Mouse (Mus musculus) ES-E14 (cell line): ENCODE measurements at regions not wholly inside any gene's neighbourhood (a gene's known extent, or its start where the extent isn't known, plus 50 kb on each side); places are given as distances from the start of the nearest gene placed in this dataset.

Source experiments
- DNase-seq: peaks from one replicate; pipeline ENCODE4 v3.0.0-alpha.2; 2013; ENCODE audit warnings: low read depth, low spot score
- H3K27ac ChIP-seq: 2 replicates; pipeline ENCODE4 v1.5.1; 2012; ENCODE audit warnings: low read depth, mild to moderate bottlenecking, low read length, moderate library complexity, mixed read lengths; ENCODE audit not compliant: poor library complexity, insufficient read depth, severe bottlenecking
- H3K36me3 ChIP-seq: 2 replicates; pipeline ENCODE4 v1.6.1; 2012; ENCODE audit warnings: mild to moderate bottlenecking, low read length, moderate library complexity, mixed read lengths; ENCODE audit not compliant: control insufficient read depth, poor library complexity, insufficient read depth, severe bottlenecking
- H3K4me1 ChIP-seq, 2 experiments: fragments of 150-350 bp in 1 of 2; sonication (generic) in 1 of 2; 2 replicates each; pipeline ENCODE4 v1.6.1; 2012; ENCODE audit warnings: low read length in 2 of 2, mild to moderate bottlenecking in 1 of 2, mixed read lengths in 1 of 2; ENCODE audit not compliant: control insufficient read depth in 2 of 2, insufficient read depth in 2 of 2, poor library complexity in 1 of 2
- H3K4me3 ChIP-seq, 2 experiments: fragments of 150-350 bp in 1 of 2; sonication (generic) in 1 of 2; 2 replicates each; pipeline ENCODE4 v1.5.1; 2012; ENCODE audit warnings: low read length in 2 of 2, low read depth in 1 of 2, mild to moderate bottlenecking in 1 of 2, mixed read lengths in 1 of 2; ENCODE audit not compliant: insufficient read depth in 1 of 2, poor library complexity in 1 of 2, severe bottlenecking in 1 of 2
- H3K9ac ChIP-seq: 2 replicates; pipeline ENCODE4 v1.6.1; 2012; ENCODE audit warnings: low read depth, mild to moderate bottlenecking, low read length, mixed read lengths; ENCODE audit not compliant: poor library complexity, insufficient read depth, severe bottlenecking
- H3K9me3 ChIP-seq: fragments of 150-350 bp; sonication (generic); 2 replicates; pipeline ENCODE4 v1.6.1; 2012; ENCODE audit warnings: low read depth, mild to moderate bottlenecking, low read length; ENCODE audit not compliant: control insufficient read depth, insufficient read depth
- CHD2 ChIP-seq: IDR thresholded peaks from 2 replicates; pipeline ENCODE4 v1.6.1; 2014; ENCODE audit warnings: mild to moderate bottlenecking, low read depth, low read length, inconsistent platforms
- HCFC1 ChIP-seq: IDR thresholded peaks from 2 replicates; pipeline ENCODE4 v1.6.1; 2012; ENCODE audit warnings: low read length, inconsistent platforms, borderline replicate concordance; ENCODE audit not compliant: insufficient read depth
- MAFK ChIP-seq: IDR thresholded peaks from 2 replicates; pipeline ENCODE4 v1.6.1; 2014; ENCODE audit warnings: mild to moderate bottlenecking, low read depth, low read length, inconsistent platforms; ENCODE audit not compliant: insufficient read depth
- ZC3H11A ChIP-seq: IDR thresholded peaks from 2 replicates; pipeline ENCODE4 v1.6.1; 2012; ENCODE audit warnings: low read depth, mild to moderate bottlenecking, inconsistent platforms, low read length, borderline replicate concordance
- ZNF384 ChIP-seq: IDR thresholded peaks from 2 replicates; pipeline ENCODE4 v1.6.1; 2012; ENCODE audit warnings: low read depth, low read length, inconsistent platforms
- in situ Hi-C, 2 experiments: fragments of 600-800 bp; cut with MboI; formaldehyde crosslinking; loops; one replicate each; pipeline ENCODE4 v1.15.1; 2025; ENCODE audit warnings: low sequenced_read_pairs in 2 of 2, inconsistent platforms in 1 of 2; ENCODE audit not compliant: unreplicated experiment in 2 of 2

DNA sequence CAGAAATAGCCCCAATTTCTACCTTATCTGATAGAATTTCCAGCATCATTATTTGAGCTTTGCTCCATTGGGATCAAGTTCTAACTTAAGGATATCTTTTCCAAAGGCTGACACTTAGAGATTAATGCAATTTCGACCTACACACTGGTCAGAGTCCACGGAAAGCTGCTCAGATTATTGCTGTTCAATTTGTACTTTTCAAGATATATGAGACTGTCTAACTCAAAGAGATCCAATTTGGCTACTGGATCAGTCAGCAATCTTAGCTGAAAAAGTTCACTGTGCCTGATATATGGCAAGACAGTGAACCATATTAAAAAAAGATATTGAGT lies 909.8 kb upstream of the Gm5150 start:
- TF ChIP-seq CHD2 (no peak), ZC3H11A (no peak), MAFK (no peak)
- no peak overlapping the region for H3K4me3 ChIP-seq
- DNase-seq = no peak
- no peaks in the 10 kb centered on the region for H3K9me3 ChIP-seq
- H3K4me1 ChIP-seq = no peaks in the 10 kb centered on the region
- in situ Hi-C loops = no loop called here
- H3K36me3 ChIP-seq = no peaks in the 10 kb centered on the region
- no peak overlapping the region for H3K9ac ChIP-seq
- H3K27ac ChIP-seq = no peak overlapping the region

GRCm38 (mm10) chr3:16915389-16916071 lies 909.3 kb upstream of the Gm5150 start:
- no peaks in the 10 kb centered on the region for H3K4me1 ChIP-seq
- no peak overlapping the region for H3K9ac ChIP-seq
- H3K36me3 ChIP-seq = no peaks in the 10 kb centered on the region
- DNase-seq = no peak
- TF ChIP-seq CHD2 (no peak), HCFC1 (no peak), ZNF384 (no peak), MAFK (no peak), ZC3H11A (no peak)
- H3K4me3 ChIP-seq = no peak overlapping the region
- no peaks in the 10 kb centered on the region for H3K9me3 ChIP-seq
- in situ Hi-C loops = no loop called here
- H3K27ac ChIP-seq = no peak overlapping the region

DNA sequence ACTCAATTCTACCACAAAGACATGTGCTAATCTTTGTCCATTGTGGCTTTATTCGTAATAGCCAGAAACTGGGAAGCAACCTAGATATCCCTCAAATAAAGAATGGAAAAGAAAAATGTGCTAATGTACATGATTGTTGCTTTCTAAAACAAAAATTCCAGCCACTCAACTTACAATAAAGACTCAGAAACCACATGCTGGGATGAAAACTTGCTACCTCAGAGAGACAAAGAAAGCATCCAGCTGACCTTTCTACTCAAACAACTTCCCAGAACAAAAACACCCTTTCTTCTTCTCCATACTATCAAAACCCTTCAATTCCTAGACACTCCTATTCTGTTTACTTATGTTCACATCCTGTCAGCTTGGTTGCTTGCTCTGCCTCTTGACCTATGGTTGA lies 881.9 kb upstream of the Gm5150 start:
- Histone ChIP-seq H3K27ac (no peak overlapping the region), H3K36me3 (no peaks in the 10 kb centered on the region), H3K4me3 (no peak overlapping the region), H3K9ac (no peak overlapping the region), H3K4me1 (0 out of 4 replicates have a peak, but pooled peaks cover 0 to 2% of the 10 kb centered on the region in 2 experiments), H3K9me3 (no peaks in the 10 kb centered on the region)
- DNase-seq = peak; percentile 47
- in situ Hi-C loops = no loop called here
- TF ChIP-seq ZNF384 (no peak), CHD2 (no peak), MAFK (no peak), HCFC1 (no peak), ZC3H11A (no peak)

- DNase-seq = no peak
- no peak overlapping the region for H3K4me3 ChIP-seq
- no peaks in the 10 kb centered on the region for H3K4me1 ChIP-seq
- no peaks in the 10 kb centered on the region for H3K36me3 ChIP-seq
- in situ Hi-C loops = no loop called here
- no peak overlapping the region for H3K9ac ChIP-seq
- H3K9me3 ChIP-seq = no peaks in the 10 kb centered on the region
- no peak overlapping the region for H3K27ac ChIP-seq
- TF ChIP-seq ZNF384 (no peak), ZC3H11A (no peak), HCFC1 (no peak), CHD2 (no peak)
Observed at GRCm38 (mm10) chr3:16872337-16873117, 866.3 kb upstream of the Gm5150 start.

GRCm38 (mm10) chr3:16860034-16860433 lies 853.8 kb upstream of the Gm5150 start:
- Histone ChIP-seq H3K36me3 (no peaks in the 10 kb centered on the region), H3K9ac (no peak overlapping the region), H3K4me1 (peaks cover 0 to 3% of the 10 kb centered on the region in 2 experiments; a peak in 1 of 4 replicates), H3K4me3 (no peak overlapping the region), H3K27ac (no peak overlapping the region), H3K9me3 (no peaks in the 10 kb centered on the region)
- DNase-seq = no peak
- TF ChIP-seq HCFC1 (no peak), ZC3H11A (no peak), MAFK (no peak), ZNF384 (no peak), CHD2 (no peak)
- in situ Hi-C loops = no loop called here
